Mouse (Mus musculus) ES-Bruce4 (cell line): ENCODE data around the gene Ralgps1.

Experiments used
- CTCF ChIP-seq: IDR thresholded peaks from one replicate; pipeline ENCODE4 v1.8.1; 2011; ENCODE audit warnings: low read depth, low read length
- EP300 ChIP-seq: IDR thresholded peaks from 2 replicates; pipeline ENCODE4 v1.6.1; 2011; ENCODE audit warnings: low read depth, low read length; ENCODE audit not compliant: insufficient read depth

- TF ChIP-seq EP300 = no peak
- TF ChIP-seq CTCF = no peak
Measured at GRCm38 (mm10) chr2:33303416-33303947, 67.8 kb downstream of the Ralgps1 start.
